Mouse (Mus musculus): Measurements from ENCODE around the gene Mycn.

Gene Mycn

DNA sequence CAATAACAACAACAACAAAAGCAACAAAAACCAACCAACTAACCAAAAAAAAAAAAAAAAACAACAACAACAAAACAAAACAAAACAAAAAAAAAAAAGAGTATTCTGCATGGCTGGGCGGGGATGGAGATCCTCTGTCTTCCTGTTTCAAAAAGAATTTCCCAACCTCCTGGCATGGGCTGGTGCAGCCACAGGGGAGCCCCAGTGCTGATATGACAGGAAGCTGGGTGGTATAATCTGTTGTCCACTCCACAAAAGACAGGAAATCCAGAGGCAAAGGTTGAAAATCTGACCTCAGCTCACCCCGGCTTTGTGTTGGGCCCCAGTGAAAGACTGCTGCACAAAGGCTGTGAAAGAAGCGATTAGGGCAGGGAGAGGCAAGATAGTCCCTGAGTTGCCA, 17.3 kb downstream of the Mycn start:
- DNase-seq (ENCODE audit: low read depth, low spot score) = no peak

- no peak for DNase-seq (ENCODE audit: low read depth, low spot score)
Measured at GRCm38 (mm10) chr12:12920166-12921157, 21.3 kb downstream of the Mycn start.

- DNase-seq (ENCODE audit: low read depth, low spot score) = no peak
Measured at GRCm38 (mm10) chr12:12916298-12916697, 25.4 kb downstream of the Mycn start.

- no peak for DNase-seq (ENCODE audit: low read depth, low spot score)
Measured at GRCm38 (mm10) chr12:12910356-12910979, 31.2 kb downstream of the Mycn start.

DNA sequence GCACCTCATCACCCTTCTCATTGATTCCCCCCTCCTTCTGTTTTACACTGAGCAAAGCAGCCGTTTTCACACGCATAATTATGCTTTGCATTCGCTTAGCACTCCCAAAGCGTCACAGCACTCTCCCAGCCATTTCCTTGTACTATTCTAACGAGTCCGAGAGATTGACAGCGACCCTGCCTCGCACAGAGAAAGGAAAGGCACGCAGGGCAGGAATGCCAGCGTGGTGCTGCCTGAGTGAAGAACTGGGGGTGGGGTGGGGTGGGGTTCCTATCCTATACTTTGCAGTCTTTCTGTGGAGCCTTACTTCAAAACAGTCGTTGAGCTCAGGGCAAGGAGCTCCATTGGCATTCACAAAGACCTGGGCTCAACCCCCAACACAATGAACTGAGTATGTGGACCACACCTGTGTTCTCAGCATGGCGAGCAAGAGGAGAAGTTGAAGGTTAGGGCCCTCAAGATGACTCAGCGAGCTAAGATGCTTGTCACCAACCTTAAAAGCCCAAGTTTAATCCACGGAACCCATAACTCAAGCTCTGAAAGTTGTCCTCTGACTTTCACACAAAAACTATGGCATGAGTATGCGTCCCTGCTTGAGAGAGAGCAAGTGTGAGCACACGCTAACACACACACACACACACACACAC, 32.0 kb downstream of the Mycn start:
- no peak for DNase-seq (ENCODE audit: low read depth, low spot score)

- no peak for DNase-seq (ENCODE audit: low read depth, low spot score)
Measured at GRCm38 (mm10) chr12:12906771-12907170, 34.9 kb downstream of the Mycn start.

DNA sequence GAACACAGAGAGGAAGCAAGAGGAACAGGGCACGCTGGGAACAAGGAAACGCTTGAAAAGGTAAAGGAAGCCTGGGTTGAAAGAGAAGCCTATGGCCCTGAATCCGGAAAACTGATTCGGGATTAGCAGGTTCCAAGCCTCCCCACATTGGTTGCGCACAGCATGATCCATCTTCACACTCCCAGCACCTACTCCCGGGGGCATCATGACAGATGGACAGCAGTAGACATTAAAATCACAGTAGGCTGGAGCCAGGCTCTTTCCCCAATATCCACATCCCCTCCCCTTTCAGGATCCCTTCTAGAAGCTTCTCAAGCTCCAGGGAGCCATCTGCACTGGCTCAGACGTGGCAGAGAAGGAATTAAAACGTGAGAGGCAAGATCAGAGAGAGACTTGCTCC, 35.4 kb downstream of the Mycn start:
- no peak for DNase-seq (ENCODE audit: low read depth, low spot score)

DNA sequence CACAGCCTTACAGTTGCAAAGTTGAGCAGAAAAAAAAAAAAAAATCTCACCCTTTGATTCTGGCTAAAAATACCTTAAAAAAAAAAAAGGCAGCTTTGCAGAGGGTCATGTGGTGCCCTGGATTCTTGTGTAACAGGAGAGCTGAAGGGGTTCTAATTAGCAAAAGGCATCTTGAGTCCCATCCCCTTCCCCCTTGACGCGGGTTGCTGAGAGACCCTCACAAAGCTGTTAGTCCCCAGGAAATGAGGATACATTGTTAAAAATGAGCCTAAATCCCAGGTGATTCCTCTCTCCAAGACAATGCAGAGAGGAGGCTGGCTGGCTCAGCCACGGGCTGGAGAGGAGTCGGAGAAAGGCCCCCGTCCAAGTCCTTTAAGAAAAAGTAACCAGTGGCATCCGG, 36.6 kb downstream of the Mycn start:
- no peak for DNase-seq (ENCODE audit: low read depth, low spot score)

- no peak for DNase-seq (ENCODE audit: low read depth, low spot score)
Measured at GRCm38 (mm10) chr12:12904512-12904953, 37.2 kb downstream of the Mycn start.

- DNase-seq (ENCODE audit: low read depth, low spot score) = no peak
Measured at GRCm38 (mm10) chr12:12904086-12904485, 37.6 kb downstream of the Mycn start.

DNA sequence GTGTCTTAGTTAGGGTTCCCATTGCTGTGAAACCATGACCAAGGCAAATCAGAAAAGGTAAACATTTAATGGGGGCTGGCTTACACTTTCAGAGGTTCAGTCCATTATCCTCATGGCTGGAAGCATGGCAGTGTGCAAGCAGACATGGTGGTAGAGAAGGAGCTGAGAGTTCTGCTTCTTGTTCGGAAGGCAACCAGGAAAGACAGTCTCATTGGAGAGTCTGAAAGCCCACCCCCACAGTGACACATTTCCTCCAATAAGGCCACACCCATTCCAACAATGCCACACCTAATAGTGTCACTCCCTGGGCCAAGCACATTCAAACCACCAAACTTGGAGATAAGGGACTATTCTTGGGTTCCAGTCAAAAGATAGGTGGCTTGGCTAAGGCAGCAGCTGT, 39.3 kb downstream of the Mycn start:
- DNase-seq (ENCODE audit: low read depth, low spot score) = no peak

- DNase-seq (ENCODE audit: low read depth, low spot score) = no peak
Measured at GRCm38 (mm10) chr12:12898356-12899126, 43.2 kb downstream of the Mycn start.

DNA sequence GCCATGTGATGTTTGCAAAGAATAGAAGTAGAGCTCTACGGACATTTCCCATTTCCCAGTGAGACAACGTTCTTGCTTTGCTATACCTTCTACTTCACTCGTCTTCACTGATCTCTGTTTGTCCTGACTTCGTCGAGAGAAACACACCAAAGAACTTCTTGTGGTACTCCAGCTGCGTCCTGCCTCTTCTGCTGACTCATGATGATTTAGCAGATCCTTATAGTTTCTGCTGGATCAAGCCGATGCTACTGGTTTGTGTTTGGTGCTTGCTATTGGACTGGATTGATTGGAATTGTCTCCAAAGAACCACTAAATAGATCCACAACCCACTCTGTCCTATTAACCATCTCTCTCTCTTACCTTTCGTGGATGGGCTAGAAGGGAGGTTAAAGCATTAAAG, 47.7 kb downstream of the Mycn start:
- DNase-seq (ENCODE audit: low read depth, low spot score) = peak; percentile 2

- DNase-seq (ENCODE audit: low read depth, low spot score) = no peak
Measured at GRCm38 (mm10) chr12:12886191-12886889, 55.4 kb downstream of the Mycn start.
